Mouse (Mus musculus) spleen, postnatal 4 days (tissue): ENCODE results near the gene Olfr1361.

Source experiments
- DNase-seq, 2 experiments: peaks; one replicate each; pipeline ENCODE4 v3.0.0; 2022; ENCODE audit warnings: low spot score in 2 of 2

Olfr1361 gene

GRCm38 (mm10) chr13:21663286-21663685 lies at the start of gene Olfr1361:
Gene Olfr1361 (minus strand): TSS chr13:21663386.
- no peak for DNase-seq

- DNase-seq, result no peak
These were observed 48.5 kb upstream of the Olfr1361 start for GRCm38 (mm10) chr13:21711698-21712097.

GRCm38 (mm10) chr13:21710821-21711525 lies 47.8 kb upstream of the Olfr1361 start:
- DNase-seq, result peak; percentile 81 to 91

- peak; percentile 89 to 95 for DNase-seq
These were observed 47.0 kb upstream of the Olfr1361 start for GRCm38 (mm10) chr13:21710031-21710711.

GRCm38 (mm10) chr13:21706669-21707068 lies 43.5 kb upstream of the Olfr1361 start:
- no peak for DNase-seq

GRCm38 (mm10) chr13:21697811-21698210 lies 34.6 kb upstream of the Olfr1361 start, which contains the start of gene Olfr1359:
Gene Olfr1359 (plus strand): TSS chr13:21698111.
- DNase-seq, result no peak

GRCm38 (mm10) chr13:21677305-21677704 lies 14.1 kb upstream of the Olfr1361 start, which contains the start of gene Olfr1360:
Gene Olfr1360 (minus strand): TSS chr13:21677405.
- DNase-seq, result no peak

- no peak for DNase-seq
These were observed 20.8 kb downstream of the Olfr1361 start, which contains the start of gene Olfr11 for GRCm38 (mm10) chr13:21642418-21642817. Gene Olfr11 (minus strand): TSS chr13:21642518.

- DNase-seq, result no peak
These were observed 49.3 kb downstream of the Olfr1361 start, which contains the start of gene Olfr1362 for GRCm38 (mm10) chr13:21613922-21614321. Gene Olfr1362 (minus strand): TSS chr13:21614022.
